Mouse (Mus musculus): ENCODE results near the gene Crabp2. TPM values are rescaled to one million over a fixed set of nuclear protein-coding genes. Genes with fewer than 3 reads are reported as not detected.

The Crabp2 gene
- total and polyA plus RNA-seq, 2 experiments from 2014 or later: 0.37 to 0.53 TPM

- Histone ChIP-seq H3K4me1 (ENCODE audit: control insufficient read depth, insufficient read depth) (peaks cover 56% of the 10 kb centered on the region), H3K9ac (replicated peaks; ENCODE audit: low read depth, low read length) (peak overlapping the region; percentile 43), H3K4me2 (ENCODE audit: low read depth, low read length) (peak overlapping the region; percentile 37), H3K27ac (ENCODE audit: low read depth) (peak overlapping the region; percentile 91), H3K9me3 (replicated peaks; ENCODE audit: control insufficient read depth, low read length) (no peaks in the 10 kb centered on the region), H3K36me3 (replicated peaks; ENCODE audit: control insufficient read depth, insufficient read depth, low read length) (no peaks in the 10 kb centered on the region), H3K4me3 (ENCODE audit: low read depth, low read length) (no peak overlapping the region), H3K27me3 (ENCODE audit: control insufficient read depth, insufficient read depth, low read length) (peaks cover 3% of the 10 kb centered on the region; the same call in 1 of the 2 replicates)
- ATAC-seq (ENCODE audit: insufficient read depth, low read depth) (peak; percentile 66), DNase-seq (ENCODE audit: low spot score) (peak; percentile 83)
- 12% methylated on average over 13 of the region's 13 CpGs for WGBS
- TF ChIP-seq CTCF (IDR thresholded peaks at IDR 0.05; ENCODE audit: low read depth) (no peak), EP300 (IDR thresholded peaks at IDR 0.05; ENCODE audit: low read depth) (peak; percentile 70)
These were observed 34.6 kb downstream of the Crabp2 start for GRCm38 (mm10) chr3:87982836-87983601.

- no peak for DNase-seq (ENCODE audit: low spot score)
- TF ChIP-seq CTCF (IDR thresholded peaks at IDR 0.05; ENCODE audit: low read depth): no peak
- no peak for TF ChIP-seq EP300 (IDR thresholded peaks at IDR 0.05; ENCODE audit: low read depth)
- no peak for ATAC-seq (ENCODE audit: insufficient read depth, low read depth)
- 52% methylated on average over 6 of the region's 6 CpGs for WGBS
- H3K4me3 ChIP-seq (ENCODE audit: low read depth, low read length): no peak overlapping the region
- 0 out of 2 replicates have a peak overlapping the region, but pooled peaks have one; percentile 24 for H3K9ac ChIP-seq (replicated peaks; ENCODE audit: low read depth, low read length)
- peaks cover 57% of the 10 kb centered on the region for H3K4me1 ChIP-seq (ENCODE audit: control insufficient read depth, insufficient read depth)
- peaks cover 8% of the 10 kb centered on the region for H3K27me3 ChIP-seq (ENCODE audit: control insufficient read depth, insufficient read depth, low read length)
- H3K9me3 ChIP-seq (replicated peaks; ENCODE audit: control insufficient read depth, low read length): no peaks in the 10 kb centered on the region
- no peaks in the 10 kb centered on the region for H3K36me3 ChIP-seq (replicated peaks; ENCODE audit: control insufficient read depth, insufficient read depth, low read length)
- H3K4me2 ChIP-seq (ENCODE audit: low read depth, low read length): peak overlapping the region; percentile 37
- H3K27ac ChIP-seq (ENCODE audit: low read depth): peak overlapping the region; percentile 91; the same call in 1 of the 2 replicates
These were observed 35.2 kb downstream of the Crabp2 start for GRCm38 (mm10) chr3:87983627-87984026.

- Histone ChIP-seq H3K27me3 (ENCODE audit: control insufficient read depth, insufficient read depth, low read length) (peaks cover 13% of the 10 kb centered on the region), H3K27ac (ENCODE audit: low read depth) (0 out of 2 replicates have a peak overlapping the region, but pooled peaks have one; percentile 91), H3K4me3 (ENCODE audit: low read depth, low read length) (no peak overlapping the region), H3K36me3 (replicated peaks; ENCODE audit: control insufficient read depth, insufficient read depth, low read length) (no peaks in the 10 kb centered on the region), H3K4me2 (ENCODE audit: low read depth, low read length) (no peak overlapping the region), H3K4me1 (ENCODE audit: control insufficient read depth, insufficient read depth) (peaks cover 57% of the 10 kb centered on the region), H3K9me3 (replicated peaks; ENCODE audit: control insufficient read depth, low read length) (no peaks in the 10 kb centered on the region), H3K9ac (replicated peaks; ENCODE audit: low read depth, low read length) (no peak overlapping the region)
- 16% methylated on average over 3 of the region's 3 CpGs for WGBS
- ATAC-seq (ENCODE audit: insufficient read depth, low read depth) (no peak), DNase-seq (ENCODE audit: low spot score) (no peak)
- TF ChIP-seq CTCF (IDR thresholded peaks at IDR 0.05; ENCODE audit: low read depth) (no peak), EP300 (IDR thresholded peaks at IDR 0.05; ENCODE audit: low read depth) (no peak)
These were observed 35.6 kb downstream of the Crabp2 start for GRCm38 (mm10) chr3:87984094-87984493.

GRCm38 (mm10) chr3:87985505-87986320 is 37.2 kb downstream of the Crabp2 start:
- ATAC-seq (ENCODE audit: insufficient read depth, low read depth): no peak
- Histone ChIP-seq H3K4me2 (ENCODE audit: low read depth, low read length) (peak overlapping the region; percentile 30; the same call in 1 of the 2 replicates), H3K4me3 (ENCODE audit: low read depth, low read length) (no peak overlapping the region), H3K36me3 (replicated peaks; ENCODE audit: control insufficient read depth, insufficient read depth, low read length) (no peaks in the 10 kb centered on the region), H3K4me1 (ENCODE audit: control insufficient read depth, insufficient read depth) (peaks cover 57% of the 10 kb centered on the region), H3K27ac (ENCODE audit: low read depth) (peak overlapping the region; percentile 58), H3K9ac (replicated peaks; ENCODE audit: low read depth, low read length) (no peak overlapping the region), H3K9me3 (replicated peaks; ENCODE audit: control insufficient read depth, low read length) (no peaks in the 10 kb centered on the region), H3K27me3 (ENCODE audit: control insufficient read depth, insufficient read depth, low read length) (peaks cover 28% of the 10 kb centered on the region)
- WGBS: 25% methylated on average over 12 of the region's 12 CpGs
- DNase-seq (ENCODE audit: low spot score): peak; percentile 28
- no peak for TF ChIP-seq CTCF (IDR thresholded peaks at IDR 0.05; ENCODE audit: low read depth)
- no peak for TF ChIP-seq EP300 (IDR thresholded peaks at IDR 0.05; ENCODE audit: low read depth)

GRCm38 (mm10) chr3:87986868-87987267 is 38.4 kb downstream of the Crabp2 start:
- Histone ChIP-seq H3K36me3 (replicated peaks; ENCODE audit: control insufficient read depth, insufficient read depth, low read length) (no peaks in the 10 kb centered on the region), H3K4me2 (ENCODE audit: low read depth, low read length) (peak overlapping the region; percentile 58), H3K27me3 (ENCODE audit: control insufficient read depth, insufficient read depth, low read length) (peaks cover 35% of the 10 kb centered on the region), H3K4me1 (ENCODE audit: control insufficient read depth, insufficient read depth) (peaks cover 53% of the 10 kb centered on the region), H3K27ac (ENCODE audit: low read depth) (peak overlapping the region; percentile 58; the same call in 1 of the 2 replicates), H3K9ac (replicated peaks; ENCODE audit: low read depth, low read length) (no peak overlapping the region), H3K9me3 (replicated peaks; ENCODE audit: control insufficient read depth, low read length) (no peaks in the 10 kb centered on the region), H3K4me3 (ENCODE audit: low read depth, low read length) (peak overlapping the region; percentile 28)
- under 1% methylated on average over 17 of the region's 17 CpGs for WGBS
- ATAC-seq (ENCODE audit: insufficient read depth, low read depth): peak; percentile 67
- DNase-seq (ENCODE audit: low spot score): peak; percentile 93
- TF ChIP-seq EP300 (IDR thresholded peaks at IDR 0.05; ENCODE audit: low read depth) (0 out of 2 replicates have a peak, but pooled peaks have one; percentile 50), CTCF (IDR thresholded peaks at IDR 0.05; ENCODE audit: low read depth) (peak; percentile 99)

Data from heart, postnatal 0 days (tissue).